Mouse (Mus musculus) limb, embryonic 13.5 days (tissue): ENCODE data around the gene Npl. TPM values are rescaled to one million over a fixed set of nuclear protein-coding genes. Genes with fewer than 3 reads are reported as not detected.
A peak's percentile ranks its signal among the peaks of the same experiment; 100 is the strongest.

Source experiments
- ATAC-seq: fragments of 200-750 bp; cut with Nextera tagmentation; 2 replicates; pipeline ENCODE4 v1.8.0; 2017; ENCODE audit warnings: low read depth, moderate number of reproducible peaks, moderate TSS enrichment; ENCODE audit not compliant: low FRiP score
- H3K27ac ChIP-seq: fragments of 300-500 bp; sonication (generic); 2 replicates; pipeline ENCODE4 v1.5.1; 2015; ENCODE audit warnings: inconsistent platforms, mild to moderate bottlenecking, moderate library complexity
- H3K27me3 ChIP-seq: fragments of 300-500 bp; sonication (generic); 2 replicates; pipeline ENCODE4 v1.6.1; 2015; ENCODE audit warnings: mild to moderate bottlenecking, inconsistent platforms
- H3K36me3 ChIP-seq: fragments of 300-500 bp; sonication (generic); 2 replicates; pipeline ENCODE4 v1.6.1; 2015; ENCODE audit warnings: inconsistent platforms, mild to moderate bottlenecking, moderate library complexity
- H3K4me1 ChIP-seq: fragments of 300-500 bp; sonication (generic); 2 replicates; pipeline ENCODE4 v1.6.1; 2015; ENCODE audit warnings: inconsistent platforms
- H3K4me2 ChIP-seq: fragments of 300-500 bp; sonication (generic); replicated peaks from 2 replicates; pipeline ENCODE4 v1.6.1; 2015; ENCODE audit warnings: inconsistent platforms, mild to moderate bottlenecking, moderate library complexity
- H3K4me3 ChIP-seq: fragments of 300-500 bp; sonication (generic); 2 replicates; pipeline ENCODE4 v1.5.1; 2015; ENCODE audit warnings: moderate library complexity, mild to moderate bottlenecking, inconsistent platforms
- H3K9ac ChIP-seq: fragments of 300-500 bp; sonication (generic); 2 replicates; pipeline ENCODE4 v1.6.1; 2015; ENCODE audit warnings: mild to moderate bottlenecking, inconsistent platforms
- H3K9me3 ChIP-seq: fragments of 300-500 bp; sonication (generic); 2 replicates; pipeline ENCODE4 v1.6.1; 2016; ENCODE audit warnings: inconsistent platforms
- WGBS: fragments of 180-500 bp; shearing (Covaris S2); methylation state at CpG from one replicate; pipeline ENCODE4 v1.1.7; 2015; 5-methylcytosine and 5-hydroxymethylcytosine counted together
- polyA plus RNA-seq: library from polyadenylated mRNA; unstranded; fragments of >200 nt; fragmentation: Nextera tagmentation; extraction: Ambion mirVana; gene quantifications from 2 replicates; pipeline ENCODE4 v1.2.1, GENCODE M21; 2015

Gene Npl
- polyA plus RNA-seq, 1 experiment from 2014 or later, result 9.5 TPM

GRCm38 (mm10) chr1:153564701-153565100 is 14.9 kb upstream of the Npl start:
- no peak overlapping the region for H3K4me3 ChIP-seq
- no peak for ATAC-seq
- no peak overlapping the region for H3K9ac ChIP-seq
- H3K4me2 ChIP-seq, result no peak overlapping the region
- 85% methylated on average over 7 of the region's 7 CpGs for WGBS
- H3K4me1 ChIP-seq, result no peaks in the 10 kb centered on the region
- H3K9me3 ChIP-seq, result no peaks in the 10 kb centered on the region; the same call in 1 of the 2 replicates
- H3K27me3 ChIP-seq, result no peaks in the 10 kb centered on the region
- H3K36me3 ChIP-seq, result no peaks in the 10 kb centered on the region
- H3K27ac ChIP-seq, result no peak overlapping the region

GRCm38 (mm10) chr1:153563675-153564074 is 13.8 kb upstream of the Npl start:
- 54% methylated on average over 2 of the region's 2 CpGs for WGBS
- Histone ChIP-seq H3K4me2 (no peak overlapping the region), H3K4me1 (no peaks in the 10 kb centered on the region), H3K4me3 (no peak overlapping the region), H3K27ac (no peak overlapping the region), H3K36me3 (no peaks in the 10 kb centered on the region), H3K27me3 (no peaks in the 10 kb centered on the region), H3K9me3 (no peaks in the 10 kb centered on the region; the same call in 1 of the 2 replicates), H3K9ac (no peak overlapping the region)
- ATAC-seq, result no peak

- ATAC-seq, result no peak
- WGBS, result 73% methylated on average over 6 of the region's 6 CpGs
- Histone ChIP-seq H3K27me3 (no peaks in the 10 kb centered on the region), H3K36me3 (no peaks in the 10 kb centered on the region), H3K4me3 (no peak overlapping the region), H3K4me2 (no peak overlapping the region), H3K9me3 (no peaks in the 10 kb centered on the region; the same call in 1 of the 2 replicates), H3K9ac (no peak overlapping the region), H3K4me1 (0 out of 2 replicates have a peak, but pooled peaks cover 2% of the 10 kb centered on the region), H3K27ac (no peak overlapping the region)
These were observed 11.0 kb upstream of the Npl start for GRCm38 (mm10) chr1:153560805-153561204.

GRCm38 (mm10) chr1:153559701-153560100 is 9.9 kb upstream of the Npl start:
- no peak overlapping the region for H3K4me2 ChIP-seq
- H3K4me1 ChIP-seq, result 0 out of 2 replicates have a peak, but pooled peaks cover 2% of the 10 kb centered on the region
- no peaks in the 10 kb centered on the region for H3K36me3 ChIP-seq
- 64% methylated on average over 7 of the region's 7 CpGs for whole genome bisulfite sequencing
- H3K27me3 ChIP-seq, result no peaks in the 10 kb centered on the region
- no peaks in the 10 kb centered on the region; the same call in 1 of the 2 replicates for H3K9me3 ChIP-seq
- no peak overlapping the region for H3K4me3 ChIP-seq
- no peak for ATAC-seq
- no peak overlapping the region for H3K27ac ChIP-seq
- no peak overlapping the region for H3K9ac ChIP-seq

GRCm38 (mm10) chr1:153559126-153559647 is 9.3 kb upstream of the Npl start:
- H3K36me3 ChIP-seq, result no peaks in the 10 kb centered on the region
- no peak overlapping the region for H3K4me2 ChIP-seq
- H3K4me3 ChIP-seq, result no peak overlapping the region
- H3K9ac ChIP-seq, result no peak overlapping the region
- H3K9me3 ChIP-seq, result no peaks in the 10 kb centered on the region; the same call in 1 of the 2 replicates
- H3K27ac ChIP-seq, result no peak overlapping the region
- 24% methylated on average over 9 of the region's 9 CpGs for WGBS
- 0 out of 2 replicates have a peak, but pooled peaks cover 2% of the 10 kb centered on the region for H3K4me1 ChIP-seq
- no peak for ATAC-seq
- no peaks in the 10 kb centered on the region for H3K27me3 ChIP-seq

GRCm38 (mm10) chr1:153556896-153557295 is 7.1 kb upstream of the Npl start:
- Histone ChIP-seq H3K4me2 (no peak overlapping the region), H3K27ac (no peak overlapping the region), H3K27me3 (no peaks in the 10 kb centered on the region), H3K9ac (no peak overlapping the region), H3K4me3 (no peak overlapping the region), H3K9me3 (no peaks in the 10 kb centered on the region), H3K4me1 (0 out of 2 replicates have a peak, but pooled peaks cover 2% of the 10 kb centered on the region), H3K36me3 (no peaks in the 10 kb centered on the region)
- ATAC-seq, result no peak
- WGBS, result 11% methylated on average over 2 of the region's 2 CpGs

GRCm38 (mm10) chr1:153556202-153556601 is 6.4 kb upstream of the Npl start:
- no peak overlapping the region for H3K4me2 ChIP-seq
- WGBS, result 64% methylated on average over 4 of the region's 4 CpGs
- H3K9ac ChIP-seq, result no peak overlapping the region
- H3K4me3 ChIP-seq, result no peak overlapping the region
- no peaks in the 10 kb centered on the region for H3K9me3 ChIP-seq
- H3K36me3 ChIP-seq, result no peaks in the 10 kb centered on the region
- 0 out of 2 replicates have a peak, but pooled peaks cover 2% of the 10 kb centered on the region for H3K4me1 ChIP-seq
- H3K27ac ChIP-seq, result no peak overlapping the region
- peak; percentile 45; the same call in 1 of the 2 replicates for ATAC-seq
- no peaks in the 10 kb centered on the region for H3K27me3 ChIP-seq

- no peak overlapping the region for H3K9ac ChIP-seq
- 0 out of 2 replicates have a peak, but pooled peaks have one; percentile 48 for ATAC-seq
- no peak overlapping the region for H3K4me2 ChIP-seq
- 37% methylated on average over 3 of the region's 3 CpGs for WGBS
- no peak overlapping the region for H3K4me3 ChIP-seq
- no peaks in the 10 kb centered on the region for H3K36me3 ChIP-seq
- no peak overlapping the region for H3K27ac ChIP-seq
- H3K9me3 ChIP-seq, result no peaks in the 10 kb centered on the region
- H3K4me1 ChIP-seq, result 0 out of 2 replicates have a peak, but pooled peaks cover 2% of the 10 kb centered on the region
- H3K27me3 ChIP-seq, result peaks cover 9% of the 10 kb centered on the region
These were observed 969 bp upstream of the Npl start for GRCm38 (mm10) chr1:153550814-153551213.

- H3K9ac ChIP-seq, result no peak overlapping the region
- H3K4me1 ChIP-seq, result 0 out of 2 replicates have a peak, but pooled peaks cover 2% of the 10 kb centered on the region
- WGBS, result 82% methylated on average over 8 of the region's 8 CpGs
- H3K36me3 ChIP-seq, result no peaks in the 10 kb centered on the region
- no peak for ATAC-seq
- no peak overlapping the region for H3K4me2 ChIP-seq
- H3K27me3 ChIP-seq, result peaks cover 9% of the 10 kb centered on the region
- no peak overlapping the region for H3K4me3 ChIP-seq
- no peak overlapping the region for H3K27ac ChIP-seq
- H3K9me3 ChIP-seq, result no peaks in the 10 kb centered on the region
These were observed 2.3 kb downstream of the Npl start for GRCm38 (mm10) chr1:153547555-153547954.

- Histone ChIP-seq H3K36me3 (no peaks in the 10 kb centered on the region), H3K27me3 (peaks cover 9% of the 10 kb centered on the region), H3K9me3 (no peaks in the 10 kb centered on the region), H3K4me2 (no peak overlapping the region), H3K9ac (no peak overlapping the region), H3K27ac (no peak overlapping the region), H3K4me1 (0 out of 2 replicates have a peak, but pooled peaks cover 2% of the 10 kb centered on the region), H3K4me3 (no peak overlapping the region)
- no peak for ATAC-seq
- 83% methylated on average over 2 of the region's 2 CpGs for WGBS
These were observed 4.6 kb downstream of the Npl start for GRCm38 (mm10) chr1:153545196-153545595.

- no peaks in the 10 kb centered on the region for H3K4me1 ChIP-seq
- 0 out of 2 replicates have a peak, but pooled peaks cover under 1% of the 10 kb centered on the region for H3K27me3 ChIP-seq
- H3K27ac ChIP-seq, result no peak overlapping the region
- no peak overlapping the region for H3K9ac ChIP-seq
- WGBS, result 54% methylated on average over 7 of the region's 7 CpGs
- no peaks in the 10 kb centered on the region for H3K36me3 ChIP-seq
- no peak overlapping the region for H3K4me3 ChIP-seq
- H3K9me3 ChIP-seq, result no peaks in the 10 kb centered on the region
- no peak for ATAC-seq
- H3K4me2 ChIP-seq, result no peak overlapping the region
These were observed 7.0 kb downstream of the Npl start for GRCm38 (mm10) chr1:153542726-153543320.

- no peak for ATAC-seq
- Histone ChIP-seq H3K4me2 (no peak overlapping the region), H3K4me1 (no peaks in the 10 kb centered on the region), H3K27me3 (no peaks in the 10 kb centered on the region), H3K9me3 (no peaks in the 10 kb centered on the region), H3K9ac (no peak overlapping the region), H3K36me3 (peaks cover under 1% of the 10 kb centered on the region; the same call in 1 of the 2 replicates), H3K27ac (no peak overlapping the region), H3K4me3 (no peak overlapping the region)
- WGBS, result 71% methylated on average over 3 of the region's 3 CpGs
These were observed 9.1 kb downstream of the Npl start for GRCm38 (mm10) chr1:153540753-153541152.
